Mouse (Mus musculus) hindbrain, embryonic 11.5 days (tissue): ENCODE data around the gene Tmed2. TPM values are rescaled to one million over a fixed set of nuclear protein-coding genes. Genes with fewer than 3 reads are reported as not detected.
"Not testable (repeated sequence)": the region's sequence is repeated elsewhere in the genome, so short reads cannot be mapped to it uniquely, and the experiment has no call there.

Experiments used
- ATAC-seq: fragments of 200-750 bp; cut with Nextera tagmentation; 2 replicates; pipeline ENCODE4 v1.8.0; 2017; ENCODE audit warnings: mild to moderate bottlenecking, moderate TSS enrichment, moderate library complexity; ENCODE audit not compliant: low FRiP score
- DNase-seq: peaks from one replicate; pipeline ENCODE4 v3.0.0-alpha.2; 2015; ENCODE audit warnings: low spot score
- H3K27ac ChIP-seq: fragments of 300-500 bp; sonication (generic); 2 replicates; pipeline ENCODE4 v1.5.1; 2014; ENCODE audit warnings: mild to moderate bottlenecking, low read depth, low read length
- H3K27me3 ChIP-seq: fragments of 300-500 bp; sonication (generic); 2 replicates; pipeline ENCODE4 v1.6.1; 2014; ENCODE audit warnings: mild to moderate bottlenecking, low read length, moderate library complexity, mixed read lengths; ENCODE audit not compliant: control insufficient read depth, insufficient read depth
- H3K36me3 ChIP-seq: fragments of 300-500 bp; sonication (generic); 2 replicates; pipeline ENCODE4 v1.6.1; 2014; ENCODE audit warnings: mild to moderate bottlenecking, low read length, moderate library complexity, mixed read lengths; ENCODE audit not compliant: control insufficient read depth, insufficient read depth
- H3K4me1 ChIP-seq: fragments of 300-500 bp; sonication (generic); replicated peaks from 2 replicates; pipeline ENCODE4 v1.6.1; 2014; ENCODE audit warnings: low read length, mixed read lengths; ENCODE audit not compliant: control insufficient read depth, insufficient read depth
- H3K4me2 ChIP-seq: fragments of 300-500 bp; sonication (generic); replicated peaks from 2 replicates; pipeline ENCODE4 v1.6.1; 2014; ENCODE audit warnings: mild to moderate bottlenecking, low read depth, low read length
- H3K4me3 ChIP-seq: fragments of 300-500 bp; sonication (generic); 2 replicates; pipeline ENCODE4 v1.5.1; 2014; ENCODE audit warnings: low read depth, low read length
- H3K9ac ChIP-seq: fragments of 300-500 bp; sonication (generic); 2 replicates; pipeline ENCODE4 v1.6.1; 2014; ENCODE audit warnings: low read depth, low read length
- H3K9me3 ChIP-seq: fragments of 300-500 bp; sonication (generic); 2 replicates; pipeline ENCODE4 v1.6.1; 2016; ENCODE audit warnings: low read length; ENCODE audit not compliant: control insufficient read depth
- WGBS: fragments of 180-500 bp; shearing (Covaris S2); extraction: QIAGEN DNeasy Blood & Tissue Kit; methylation state at CpG from one replicate; pipeline ENCODE4 v1.1.7; 2014; 5-methylcytosine and 5-hydroxymethylcytosine counted together
- polyA plus RNA-seq: library from polyadenylated mRNA; unstranded; fragments of >200 nt; fragmentation: Nextera tagmentation; extraction: Ambion mirVana; gene quantifications from 2 replicates; pipeline ENCODE4 v1.2.1, GENCODE M21; 2014

The Tmed2 gene
- polyA plus RNA-seq, 1 experiment from 2014 or later, result 474 TPM

DNA sequence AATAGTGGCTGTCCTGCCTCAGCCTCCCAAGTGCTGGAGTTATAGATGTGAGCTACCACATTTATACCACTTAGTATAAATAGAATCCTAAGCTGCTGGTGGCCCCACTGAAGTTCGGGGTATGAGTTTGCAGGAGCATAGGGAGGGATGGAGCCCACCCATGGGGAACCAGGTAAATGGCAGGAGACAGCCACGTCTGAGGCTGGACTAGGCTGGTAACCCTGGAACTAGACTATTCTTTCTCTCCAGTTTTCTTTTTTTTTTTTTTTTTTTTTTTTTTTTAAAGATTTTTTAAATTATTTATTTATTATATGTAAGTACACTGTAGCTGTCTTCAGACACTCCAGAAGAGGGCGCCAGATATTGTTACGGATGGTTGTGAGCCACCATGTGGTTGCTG lies 40.5 kb upstream of the Tmed2 start:
- H3K4me3 ChIP-seq, H3K9me3 ChIP-seq, H3K27me3 ChIP-seq, ATAC-seq, H3K36me3 ChIP-seq, H3K9ac ChIP-seq, DNase-seq, H3K4me2 ChIP-seq, H3K27ac ChIP-seq, H3K4me1 ChIP-seq: not testable (repeated sequence)
- 81% methylated on average over 2 of the region's 4 CpGs for WGBS

DNA sequence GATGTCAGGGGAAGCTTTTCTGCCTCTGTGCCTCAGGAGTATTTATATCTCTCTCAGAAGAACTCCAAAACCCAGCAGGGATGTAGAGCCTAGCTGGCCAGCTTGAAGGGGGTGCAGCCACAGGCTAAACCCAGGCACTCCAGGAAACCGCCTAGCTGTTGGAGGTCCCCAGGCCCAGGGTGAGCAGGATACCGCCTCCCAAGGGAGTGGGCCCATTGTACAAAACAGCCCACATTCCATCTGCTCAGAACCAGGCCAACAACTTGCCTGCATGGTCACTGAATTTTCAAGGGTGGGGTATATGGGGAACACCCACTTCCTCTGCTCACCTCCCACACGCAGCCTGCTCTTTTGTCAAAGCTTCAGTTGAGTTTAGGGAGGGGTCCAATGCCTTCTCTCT lies 39.9 kb upstream of the Tmed2 start:
- no peak overlapping the region for H3K4me2 ChIP-seq
- no peak overlapping the region for H3K4me3 ChIP-seq
- 0 out of 2 replicates have a peak, but pooled peaks cover 2% of the 10 kb centered on the region for H3K36me3 ChIP-seq
- H3K4me1 ChIP-seq, result peaks cover 3% of the 10 kb centered on the region
- H3K9me3 ChIP-seq, result no peaks in the 10 kb centered on the region
- ATAC-seq (no peak), DNase-seq (no peak)
- H3K27ac ChIP-seq, result no peak overlapping the region
- 92% methylated on average over 3 of the region's 3 CpGs for WGBS
- no peak overlapping the region for H3K9ac ChIP-seq
- H3K27me3 ChIP-seq, result no peaks in the 10 kb centered on the region

DNA sequence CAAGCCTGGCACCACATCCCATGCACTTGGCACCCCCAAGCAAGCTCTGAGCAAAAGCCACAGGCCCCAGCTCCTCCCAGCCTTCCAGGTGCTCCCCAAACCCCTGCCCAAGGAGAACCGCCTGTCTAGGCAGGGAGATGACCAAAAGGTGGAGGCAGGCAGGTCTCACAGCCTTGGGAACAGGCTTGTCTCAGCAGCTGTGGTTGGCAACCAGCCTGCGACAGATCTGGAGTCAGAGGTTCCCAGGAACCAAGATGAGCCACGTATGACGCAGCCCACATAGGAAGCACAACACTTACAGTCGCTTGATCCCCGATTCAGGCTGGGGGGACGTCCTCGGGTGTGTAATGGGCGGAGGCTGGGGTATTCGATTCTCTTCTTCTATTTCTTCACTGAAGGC lies 39.0 kb upstream of the Tmed2 start:
- no peaks in the 10 kb centered on the region for H3K27me3 ChIP-seq
- H3K36me3 ChIP-seq, result 0 out of 2 replicates have a peak, but pooled peaks cover 2% of the 10 kb centered on the region
- WGBS, result 89% methylated on average over 10 of the region's 10 CpGs

DNA sequence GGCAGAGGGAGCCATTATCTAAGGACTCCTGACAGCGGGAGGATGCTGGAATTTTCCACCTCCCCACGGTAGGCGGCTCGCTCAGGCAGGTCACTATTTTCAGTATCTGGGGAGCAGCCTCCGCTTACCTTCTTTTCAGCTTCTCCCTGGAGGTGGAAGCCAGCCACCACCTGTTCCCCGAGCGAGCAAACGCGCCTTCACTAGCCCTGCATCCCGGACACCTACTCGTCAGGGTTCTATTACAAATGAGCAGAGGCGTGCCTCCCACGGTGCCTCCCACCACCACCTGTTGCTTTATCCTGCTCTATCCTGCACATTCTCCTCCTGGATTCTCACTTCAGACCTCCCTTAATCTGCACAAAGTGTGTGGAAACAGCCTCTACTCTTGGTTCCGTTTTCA lies 36.8 kb upstream of the Tmed2 start:
- Histone ChIP-seq H3K4me3 (no peak overlapping the region), H3K27ac (no peak overlapping the region), H3K4me1 (peaks cover 3% of the 10 kb centered on the region), H3K4me2 (no peak overlapping the region), H3K9ac (no peak overlapping the region), H3K36me3 (0 out of 2 replicates have a peak, but pooled peaks cover 2% of the 10 kb centered on the region), H3K27me3 (no peaks in the 10 kb centered on the region), H3K9me3 (no peaks in the 10 kb centered on the region)
- WGBS, result 62% methylated on average over 14 of the region's 14 CpGs
- ATAC-seq (no peak), DNase-seq (no peak)

More for the DNA sequence above, 39.0 kb upstream of the Tmed2 start:
- Histone ChIP-seq H3K4me1 (peaks cover 3% of the 10 kb centered on the region), H3K4me3 (no peak overlapping the region), H3K9me3 (no peaks in the 10 kb centered on the region), H3K27ac (no peak overlapping the region), H3K9ac (no peak overlapping the region), H3K4me2 (no peak overlapping the region)
- DNase-seq (no peak), ATAC-seq (no peak)

DNA sequence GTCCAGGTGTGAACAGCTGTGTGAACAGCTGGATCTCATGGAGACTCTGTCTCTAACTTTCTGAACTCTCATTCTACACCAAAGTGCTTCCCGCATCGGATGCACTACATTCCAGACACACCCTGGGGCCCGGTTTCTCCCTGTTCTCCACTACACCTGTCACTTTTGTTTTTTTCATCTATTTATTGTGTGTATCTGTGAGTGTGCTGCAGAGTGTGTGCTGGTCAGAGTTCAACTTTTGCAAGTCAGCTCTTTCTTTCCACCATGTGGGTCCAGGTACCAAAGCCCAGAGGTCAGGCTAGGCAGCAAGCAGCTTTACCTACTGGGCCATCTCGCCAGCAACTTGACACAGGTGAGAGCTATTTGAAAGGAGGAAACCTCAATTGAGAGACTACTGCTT lies 35.3 kb upstream of the Tmed2 start:
- Histone ChIP-seq H3K36me3 (0 out of 2 replicates have a peak, but pooled peaks cover 2% of the 10 kb centered on the region), H3K27ac (no peak overlapping the region), H3K9ac (no peak overlapping the region), H3K9me3 (no peaks in the 10 kb centered on the region), H3K27me3 (no peaks in the 10 kb centered on the region), H3K4me1 (no peaks in the 10 kb centered on the region), H3K4me3 (no peak overlapping the region), H3K4me2 (no peak overlapping the region)
- DNase-seq, result no peak
- ATAC-seq, result no peak
- WGBS, result 89% methylated on average over 4 of the region's 4 CpGs

DNA sequence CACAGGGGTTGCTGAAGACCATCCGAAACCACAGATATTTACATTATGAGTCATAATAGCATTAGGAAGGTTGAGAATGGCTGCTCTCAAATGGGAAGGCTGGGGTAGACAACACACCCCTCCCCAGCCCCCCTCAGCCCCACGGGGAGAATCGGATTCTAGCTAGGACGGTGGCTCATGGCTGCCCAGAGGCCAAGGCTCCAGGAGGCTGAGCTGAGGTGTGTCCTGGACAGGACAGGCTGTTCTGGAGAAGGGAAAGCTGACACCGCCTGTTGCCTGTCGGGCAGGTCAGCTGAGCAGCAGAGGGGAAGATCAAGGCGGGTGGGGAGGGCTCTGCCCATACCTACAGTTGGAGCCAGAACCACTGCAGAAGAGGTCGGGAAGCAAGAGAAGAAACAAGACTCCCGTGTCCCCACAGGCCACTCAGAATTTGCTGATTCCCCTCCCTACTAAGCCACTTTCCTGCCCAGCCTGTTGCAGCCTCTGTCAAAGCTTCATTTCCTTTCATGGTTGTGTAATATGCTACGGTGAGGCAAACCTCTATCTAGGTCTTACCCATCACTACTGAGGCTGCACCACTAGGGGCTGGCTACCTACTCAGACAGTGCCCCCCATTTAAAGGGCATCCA lies 33.6 kb upstream of the Tmed2 start:
- ATAC-seq, result no peak
- Histone ChIP-seq H3K4me1 (no peaks in the 10 kb centered on the region), H3K4me2 (no peak overlapping the region), H3K9ac (no peak overlapping the region), H3K27ac (no peak overlapping the region), H3K36me3 (0 out of 2 replicates have a peak, but pooled peaks cover 2% of the 10 kb centered on the region), H3K9me3 (no peaks in the 10 kb centered on the region), H3K4me3 (no peak overlapping the region), H3K27me3 (no peaks in the 10 kb centered on the region)
- 73% methylated on average over 10 of the region's 10 CpGs for WGBS
- no peak for DNase-seq

DNA sequence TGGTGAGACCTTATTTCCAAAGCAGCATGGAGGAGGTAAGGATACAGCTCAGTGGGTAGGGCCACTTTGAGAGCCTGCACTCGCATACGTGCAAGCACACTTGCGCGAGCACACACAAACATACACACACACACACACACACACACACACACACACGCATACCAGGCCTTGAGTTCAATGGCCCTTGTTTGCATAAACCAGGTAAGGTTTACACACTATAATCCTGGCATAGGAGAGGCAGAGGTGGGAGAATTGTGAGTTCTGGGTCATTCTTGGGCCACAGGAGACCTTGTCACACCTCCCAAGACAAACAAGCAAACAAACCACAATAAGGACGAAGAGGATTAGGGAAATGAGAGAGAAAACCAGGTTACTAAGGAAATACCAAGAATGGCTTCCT lies 31.3 kb upstream of the Tmed2 start:
- Histone ChIP-seq H3K4me1 (no peaks in the 10 kb centered on the region), H3K27ac (no peak overlapping the region), H3K36me3 (no peaks in the 10 kb centered on the region), H3K27me3 (no peaks in the 10 kb centered on the region), H3K4me2 (no peak overlapping the region), H3K4me3 (no peak overlapping the region), H3K9me3 (no peaks in the 10 kb centered on the region), H3K9ac (no peak overlapping the region)
- WGBS, result 95% methylated on average over 6 of the region's 6 CpGs
- no peak for ATAC-seq
- no peak for DNase-seq

DNA sequence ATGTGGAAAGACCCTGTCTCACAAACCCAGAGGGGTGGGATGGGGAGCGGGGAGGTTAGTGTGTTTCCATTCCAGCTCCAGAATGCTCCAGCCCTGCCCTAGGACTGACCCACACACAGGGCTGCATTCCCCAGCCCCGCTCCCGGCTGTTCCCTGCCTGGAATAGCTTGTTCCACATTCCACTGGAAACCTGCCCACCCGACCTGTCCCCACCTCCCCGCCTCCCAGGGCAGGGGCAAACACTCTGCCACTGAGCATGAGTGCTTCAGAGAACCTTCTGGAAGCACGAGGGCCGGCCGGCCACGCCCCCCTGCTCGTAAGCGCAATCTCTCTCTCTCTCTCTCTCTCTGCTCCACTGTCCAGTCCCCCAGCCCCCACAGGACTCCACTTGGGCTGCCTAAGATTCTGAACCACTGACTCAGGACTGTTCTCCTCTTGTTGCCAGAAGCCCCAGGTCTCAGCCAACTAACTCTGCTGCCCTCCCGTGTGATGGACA lies 30.7 kb upstream of the Tmed2 start:
- Histone ChIP-seq H3K36me3 (no peaks in the 10 kb centered on the region), H3K27ac (no peak overlapping the region), H3K4me1 (no peaks in the 10 kb centered on the region), H3K27me3 (no peaks in the 10 kb centered on the region), H3K9me3 (no peaks in the 10 kb centered on the region), H3K4me3 (no peak overlapping the region), H3K9ac (no peak overlapping the region), H3K4me2 (no peak overlapping the region)
- WGBS, result 81% methylated on average over 11 of the region's 12 CpGs
- ATAC-seq, result no peak
- DNase-seq, result no peak

DNA sequence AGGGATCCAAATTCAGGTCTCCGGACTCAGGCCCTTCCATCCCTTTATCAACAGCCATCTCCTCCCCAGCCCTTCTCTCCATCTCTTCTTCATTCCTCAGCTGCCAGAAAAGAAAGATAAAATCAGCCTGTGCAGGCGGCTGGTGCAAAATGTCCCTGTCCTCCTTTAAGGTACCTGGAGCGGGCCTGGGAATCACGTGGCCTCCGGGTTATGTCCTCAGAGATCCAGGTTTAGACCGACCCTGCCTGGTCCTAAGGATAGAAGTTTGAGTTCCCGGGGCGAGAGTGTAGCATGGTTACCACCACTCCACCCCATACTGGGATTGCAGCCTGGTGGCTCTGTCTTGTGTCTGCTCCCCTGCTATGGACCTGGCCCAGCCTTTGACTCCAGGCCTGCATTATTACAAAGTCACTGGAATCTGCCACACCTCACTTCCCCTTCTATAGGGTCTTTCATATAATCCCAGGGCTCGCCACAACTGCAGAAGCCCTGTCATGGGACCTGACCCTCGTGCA lies 29.9 kb upstream of the Tmed2 start:
- Histone ChIP-seq H3K4me1 (no peaks in the 10 kb centered on the region), H3K4me2 (no peak overlapping the region), H3K27me3 (no peaks in the 10 kb centered on the region), H3K4me3 (no peak overlapping the region), H3K36me3 (0 out of 2 replicates have a peak, but pooled peaks cover 2% of the 10 kb centered on the region), H3K9ac (no peak overlapping the region), H3K9me3 (no peaks in the 10 kb centered on the region), H3K27ac (no peak overlapping the region)
- ATAC-seq (no peak), DNase-seq (no peak)
- 88% methylated on average over 10 of the region's 10 CpGs for WGBS
